Mouse (Mus musculus): ENCODE measurements around the gene Ngly1. TPM values are rescaled to one million over a fixed set of nuclear protein-coding genes. Genes with fewer than 3 reads are reported as not detected.
"Not testable (repeated sequence)": the region's sequence is repeated elsewhere in the genome, so short reads cannot be mapped to it uniquely, and the experiment has no call there.

Gene Ngly1
- polyA plus RNA-seq, 1 experiment from 2014 or later: 45.3 TPM

- WGBS: 76% methylated on average over 2 of the region's 2 CpGs
- not testable (repeated sequence) for H3K4me2 ChIP-seq; H3K27ac ChIP-seq; H3K9me3 ChIP-seq; ATAC-seq (ENCODE audit: insufficient number of reproducible peaks, low FRiP score, low TSS enrichment, low read depth); H3K27me3 ChIP-seq; H3K4me1 ChIP-seq; H3K4me3 ChIP-seq; H3K36me3 ChIP-seq; H3K9ac ChIP-seq
Measured at GRCm38 (mm10) chr14:16313073-16313472, 64.0 kb downstream of the Ngly1 start.

GRCm38 (mm10) chr14:16313936-16314521 is 64.9 kb downstream of the Ngly1 start:
- Histone ChIP-seq H3K27me3 (no peaks in the 10 kb centered on the region), H3K4me3 (no peak overlapping the region), H3K27ac (0 out of 2 replicates have a peak overlapping the region, but pooled peaks have one; percentile 18), H3K4me2 (no peak overlapping the region), H3K9me3 (no peaks in the 10 kb centered on the region), H3K36me3 (no peaks in the 10 kb centered on the region), H3K4me1 (0 out of 2 replicates have a peak, but pooled peaks cover 3% of the 10 kb centered on the region), H3K9ac (no peak overlapping the region)
- no peak for ATAC-seq (ENCODE audit: insufficient number of reproducible peaks, low FRiP score, low TSS enrichment, low read depth)
- WGBS: 31% methylated on average over 7 of the region's 7 CpGs

- H3K9ac ChIP-seq: no peak overlapping the region
- no peaks in the 10 kb centered on the region for H3K27me3 ChIP-seq
- H3K4me3 ChIP-seq: no peak overlapping the region
- no peak for ATAC-seq (ENCODE audit: insufficient number of reproducible peaks, low FRiP score, low TSS enrichment, low read depth)
- no peak overlapping the region for H3K4me2 ChIP-seq
- no peaks in the 10 kb centered on the region for H3K9me3 ChIP-seq
- 80% methylated on average over 2 of the region's 2 CpGs for WGBS
- no peaks in the 10 kb centered on the region for H3K36me3 ChIP-seq
- no peak overlapping the region for H3K27ac ChIP-seq
- 0 out of 2 replicates have a peak, but pooled peaks cover 3% of the 10 kb centered on the region for H3K4me1 ChIP-seq
Measured at GRCm38 (mm10) chr14:16314842-16315241, 65.8 kb downstream of the Ngly1 start.

- ATAC-seq (ENCODE audit: insufficient number of reproducible peaks, low FRiP score, low TSS enrichment, low read depth): no peak
- Histone ChIP-seq H3K4me3 (no peak overlapping the region), H3K36me3 (no peaks in the 10 kb centered on the region), H3K4me2 (no peak overlapping the region), H3K27ac (no peak overlapping the region), H3K27me3 (no peaks in the 10 kb centered on the region), H3K4me1 (0 out of 2 replicates have a peak, but pooled peaks cover 3% of the 10 kb centered on the region), H3K9me3 (no peaks in the 10 kb centered on the region), H3K9ac (no peak overlapping the region)
- WGBS: 56% methylated on average over 1 of the region's 1 CpGs
Measured at GRCm38 (mm10) chr14:16316715-16317114, 67.6 kb downstream of the Ngly1 start.

- no peak overlapping the region for H3K27ac ChIP-seq
- no peak for ATAC-seq (ENCODE audit: insufficient number of reproducible peaks, low FRiP score, low TSS enrichment, low read depth)
- H3K4me3 ChIP-seq: no peak overlapping the region
- H3K27me3 ChIP-seq: no peaks in the 10 kb centered on the region
- no peaks in the 10 kb centered on the region for H3K36me3 ChIP-seq
- WGBS: 84% methylated on average over 2 of the region's 2 CpGs
- no peak overlapping the region for H3K4me2 ChIP-seq
- H3K4me1 ChIP-seq: no peaks in the 10 kb centered on the region
- H3K9me3 ChIP-seq: no peaks in the 10 kb centered on the region
- H3K9ac ChIP-seq: no peak overlapping the region
Measured at GRCm38 (mm10) chr14:16319818-16320217, 70.7 kb downstream of the Ngly1 start.

- Histone ChIP-seq H3K9me3 (no peaks in the 10 kb centered on the region), H3K27me3 (no peaks in the 10 kb centered on the region)
- WGBS: 64% methylated on average over 4 of the region's 4 CpGs
Measured at GRCm38 (mm10) chr14:16324394-16324793, 75.3 kb downstream of the Ngly1 start.

GRCm38 (mm10) chr14:16325208-16325607 is 76.1 kb downstream of the Ngly1 start:
- Histone ChIP-seq H3K4me2 (no peak overlapping the region), H3K4me1 (peaks cover 10% of the 10 kb centered on the region), H3K27ac (no peak overlapping the region), H3K9me3 (no peaks in the 10 kb centered on the region), H3K9ac (no peak overlapping the region), H3K27me3 (no peaks in the 10 kb centered on the region), H3K4me3 (no peak overlapping the region), H3K36me3 (no peaks in the 10 kb centered on the region)
- ATAC-seq (ENCODE audit: insufficient number of reproducible peaks, low FRiP score, low TSS enrichment, low read depth): no peak
- 36% methylated on average over 1 of the region's 1 CpGs for WGBS

More at GRCm38 (mm10) chr14:16324394-16324793, 75.3 kb downstream of the Ngly1 start:
- Histone ChIP-seq H3K27ac (no peak overlapping the region), H3K36me3 (no peaks in the 10 kb centered on the region), H3K4me3 (no peak overlapping the region), H3K4me1 (peaks cover 9% of the 10 kb centered on the region), H3K4me2 (no peak overlapping the region), H3K9ac (no peak overlapping the region)
- no peak for ATAC-seq (ENCODE audit: insufficient number of reproducible peaks, low FRiP score, low TSS enrichment, low read depth)

GRCm38 (mm10) chr14:16328531-16328930 is 79.5 kb downstream of the Ngly1 start:
- peak overlapping the region; percentile 84 for H3K27ac ChIP-seq
- ATAC-seq (ENCODE audit: insufficient number of reproducible peaks, low FRiP score, low TSS enrichment, low read depth): peak; percentile 87
- no peaks in the 10 kb centered on the region for H3K9me3 ChIP-seq
- peaks cover 10% of the 10 kb centered on the region for H3K4me1 ChIP-seq
- H3K9ac ChIP-seq: no peak overlapping the region
- WGBS: 9% methylated on average over 2 of the region's 2 CpGs
- no peaks in the 10 kb centered on the region for H3K36me3 ChIP-seq
- H3K27me3 ChIP-seq: no peaks in the 10 kb centered on the region
- H3K4me3 ChIP-seq: no peak overlapping the region
- H3K4me2 ChIP-seq: peak overlapping the region; percentile 14; the same call in 1 of the 2 replicates

GRCm38 (mm10) chr14:16328959-16329480 is 79.9 kb downstream of the Ngly1 start:
- Histone ChIP-seq H3K36me3 (no peaks in the 10 kb centered on the region), H3K4me3 (no peak overlapping the region), H3K4me1 (peaks cover 10% of the 10 kb centered on the region), H3K27me3 (no peaks in the 10 kb centered on the region), H3K4me2 (peak overlapping the region; percentile 14; the same call in 1 of the 2 replicates), H3K27ac (peak overlapping the region; percentile 84), H3K9me3 (no peaks in the 10 kb centered on the region), H3K9ac (no peak overlapping the region)
- 34% methylated on average over 5 of the region's 5 CpGs for WGBS
- peak; percentile 22; the same call in 1 of the 2 replicates for ATAC-seq (ENCODE audit: insufficient number of reproducible peaks, low FRiP score, low TSS enrichment, low read depth)

GRCm38 (mm10) chr14:16329756-16330155 is 80.7 kb downstream of the Ngly1 start:
- Histone ChIP-seq H3K9me3 (no peaks in the 10 kb centered on the region), H3K9ac (no peak overlapping the region), H3K27ac (peak overlapping the region; percentile 84), H3K27me3 (no peaks in the 10 kb centered on the region), H3K4me3 (no peak overlapping the region), H3K36me3 (no peaks in the 10 kb centered on the region), H3K4me2 (no peak overlapping the region), H3K4me1 (peaks cover 10% of the 10 kb centered on the region)
- no peak for ATAC-seq (ENCODE audit: insufficient number of reproducible peaks, low FRiP score, low TSS enrichment, low read depth)
- WGBS: 26% methylated on average over 3 of the region's 3 CpGs

- 84% methylated on average over 3 of the region's 3 CpGs for WGBS
- H3K36me3 ChIP-seq: no peaks in the 10 kb centered on the region
- no peak overlapping the region for H3K27ac ChIP-seq
- H3K9ac ChIP-seq: no peak overlapping the region
- no peak overlapping the region for H3K4me2 ChIP-seq
- no peaks in the 10 kb centered on the region for H3K27me3 ChIP-seq
- no peak overlapping the region for H3K4me3 ChIP-seq
- H3K9me3 ChIP-seq: no peaks in the 10 kb centered on the region
- no peak for ATAC-seq (ENCODE audit: insufficient number of reproducible peaks, low FRiP score, low TSS enrichment, low read depth)
- peaks cover 2% of the 10 kb centered on the region; the same call in 1 of the 2 replicates for H3K4me1 ChIP-seq
Measured at GRCm38 (mm10) chr14:16334260-16334659, 85.2 kb downstream of the Ngly1 start.

GRCm38 (mm10) chr14:16335835-16336417 is 86.8 kb downstream of the Ngly1 start:
- H3K9ac ChIP-seq: no peak overlapping the region
- H3K27ac ChIP-seq: no peak overlapping the region
- H3K27me3 ChIP-seq: no peaks in the 10 kb centered on the region
- H3K4me2 ChIP-seq: no peak overlapping the region
- H3K4me3 ChIP-seq: no peak overlapping the region
- no peaks in the 10 kb centered on the region for H3K4me1 ChIP-seq
- no peak for ATAC-seq (ENCODE audit: insufficient number of reproducible peaks, low FRiP score, low TSS enrichment, low read depth)
- H3K36me3 ChIP-seq: no peaks in the 10 kb centered on the region
- no peaks in the 10 kb centered on the region for H3K9me3 ChIP-seq
- 63% methylated on average over 3 of the region's 3 CpGs for WGBS
